Mouse (Mus musculus): ENCODE measurements around the gene Edil3.
"Not testable (repeated sequence)": the region's sequence is repeated elsewhere in the genome, so short reads cannot be mapped to it uniquely, and the experiment has no call there.

The Edil3 gene

GRCm38 (mm10) chr13:88938564-88938963 is 117.3 kb downstream of the Edil3 start:
- in situ Hi-C loops (cut with MboI; ENCODE audit: low sequenced_read_pairs), result no loop called here

GRCm38 (mm10) chr13:88972355-88972754 is 151.1 kb downstream of the Edil3 start:
- in situ Hi-C loops (cut with MboI; ENCODE audit: low sequenced_read_pairs), result no loop called here

GRCm38 (mm10) chr13:89007696-89008427 is 186.6 kb downstream of the Edil3 start:
- in situ Hi-C loops (cut with MboI; ENCODE audit: low sequenced_read_pairs), result no loop called here

- in situ Hi-C loops (cut with MboI; ENCODE audit: low sequenced_read_pairs), result no loop called here
These were observed 191.2 kb downstream of the Edil3 start for GRCm38 (mm10) chr13:89012500-89012899.

GRCm38 (mm10) chr13:89029817-89030539 is 208.7 kb downstream of the Edil3 start:
- in situ Hi-C loops (cut with MboI; ENCODE audit: low sequenced_read_pairs), result no loop called here

- in situ Hi-C loops (cut with MboI; ENCODE audit: low sequenced_read_pairs), result no loop called here
These were observed 214.4 kb downstream of the Edil3 start for GRCm38 (mm10) chr13:89035711-89036110.

- in situ Hi-C loops (cut with MboI; ENCODE audit: low sequenced_read_pairs), result no loop called here
These were observed 220.2 kb downstream of the Edil3 start for GRCm38 (mm10) chr13:89041495-89041894.

GRCm38 (mm10) chr13:89070132-89070531 is 248.9 kb downstream of the Edil3 start:
- in situ Hi-C loops (cut with MboI; ENCODE audit: low sequenced_read_pairs), result not testable (repeated sequence)

GRCm38 (mm10) chr13:89076212-89076611 is 254.9 kb downstream of the Edil3 start:
- in situ Hi-C loops (cut with MboI; ENCODE audit: low sequenced_read_pairs), result no loop called here

GRCm38 (mm10) chr13:89105889-89106288 is 284.6 kb downstream of the Edil3 start:
- in situ Hi-C loops (cut with MboI; ENCODE audit: low sequenced_read_pairs), result no loop called here

- in situ Hi-C loops (cut with MboI; ENCODE audit: low sequenced_read_pairs), result no loop called here
These were observed 296.3 kb downstream of the Edil3 start for GRCm38 (mm10) chr13:89117551-89117950.

GRCm38 (mm10) chr13:89119809-89120208 is 298.5 kb downstream of the Edil3 start:
- in situ Hi-C loops (cut with MboI; ENCODE audit: low sequenced_read_pairs), result no loop called here

- in situ Hi-C loops (cut with MboI; ENCODE audit: low sequenced_read_pairs), result no loop called here
These were observed 301.4 kb downstream of the Edil3 start for GRCm38 (mm10) chr13:89122511-89123253.

- in situ Hi-C loops (cut with MboI; ENCODE audit: low sequenced_read_pairs), result no loop called here
These were observed 302.1 kb downstream of the Edil3 start for GRCm38 (mm10) chr13:89123396-89123795.

GRCm38 (mm10) chr13:89146056-89146547 is 324.8 kb downstream of the Edil3 start:
- in situ Hi-C loops (cut with MboI; ENCODE audit: low sequenced_read_pairs), result no loop called here

GRCm38 (mm10) chr13:89151878-89152277 is 330.6 kb downstream of the Edil3 start:
- in situ Hi-C loops (cut with MboI; ENCODE audit: low sequenced_read_pairs), result no loop called here

- in situ Hi-C loops (cut with MboI; ENCODE audit: low sequenced_read_pairs), result no loop called here
These were observed 346.7 kb downstream of the Edil3 start for GRCm38 (mm10) chr13:89167960-89168359.

- in situ Hi-C loops (cut with MboI; ENCODE audit: low sequenced_read_pairs), result no loop called here
These were observed 348.8 kb downstream of the Edil3 start for GRCm38 (mm10) chr13:89170040-89170439.

- in situ Hi-C loops (cut with MboI; ENCODE audit: low sequenced_read_pairs), result no loop called here
These were observed 353.9 kb downstream of the Edil3 start for GRCm38 (mm10) chr13:89175154-89175553.

- in situ Hi-C loops (cut with MboI; ENCODE audit: low sequenced_read_pairs), result no loop called here
These were observed 367.8 kb downstream of the Edil3 start for GRCm38 (mm10) chr13:89189051-89189450.

GRCm38 (mm10) chr13:89197019-89197418 is 375.7 kb downstream of the Edil3 start:
- in situ Hi-C loops (cut with MboI; ENCODE audit: low sequenced_read_pairs), result no loop called here
